Mouse (Mus musculus) embryo, embryonic 11.5 days (tissue): Measurements from ENCODE around the gene Exog.

Experiments
- DNase-seq: peaks from one replicate; pipeline ENCODE4 v3.0.0-alpha.2; 2012; ENCODE audit warnings: low read depth, low spot score

Exog gene

DNA sequence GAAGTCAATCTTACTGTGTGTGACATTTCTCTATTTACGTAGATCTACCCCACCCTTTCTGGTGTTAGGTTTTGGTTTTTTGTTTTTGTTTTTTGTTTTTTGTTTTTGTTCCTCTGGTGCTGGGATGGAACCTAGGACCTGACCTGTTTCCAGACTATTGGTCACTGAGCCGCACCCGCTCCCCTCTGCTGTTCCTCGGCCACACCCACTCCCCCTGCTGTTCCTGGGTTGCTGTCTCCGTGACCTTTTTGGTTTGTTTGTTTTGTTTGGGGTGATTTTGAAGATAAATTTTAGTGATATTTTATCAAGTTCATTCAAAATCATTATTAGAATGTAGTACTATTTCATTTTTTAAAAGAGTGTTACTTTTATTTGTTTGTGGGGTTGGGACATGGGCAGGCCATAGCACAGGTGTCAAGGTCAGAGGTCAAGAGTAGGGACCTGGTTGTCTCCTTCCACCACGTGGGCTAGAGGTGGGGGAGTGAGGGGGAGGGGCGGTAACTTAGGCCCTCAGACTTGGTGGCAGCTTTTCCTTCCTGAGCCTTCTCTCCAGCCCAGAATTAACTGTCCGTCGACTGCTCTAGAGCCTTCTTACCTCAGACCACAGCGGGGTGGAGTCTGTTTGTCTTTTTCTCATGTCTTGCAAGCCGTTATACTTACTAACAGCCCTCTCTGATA, 60.4 kb downstream of the Exog start:
- no peak for DNase-seq

DNA sequence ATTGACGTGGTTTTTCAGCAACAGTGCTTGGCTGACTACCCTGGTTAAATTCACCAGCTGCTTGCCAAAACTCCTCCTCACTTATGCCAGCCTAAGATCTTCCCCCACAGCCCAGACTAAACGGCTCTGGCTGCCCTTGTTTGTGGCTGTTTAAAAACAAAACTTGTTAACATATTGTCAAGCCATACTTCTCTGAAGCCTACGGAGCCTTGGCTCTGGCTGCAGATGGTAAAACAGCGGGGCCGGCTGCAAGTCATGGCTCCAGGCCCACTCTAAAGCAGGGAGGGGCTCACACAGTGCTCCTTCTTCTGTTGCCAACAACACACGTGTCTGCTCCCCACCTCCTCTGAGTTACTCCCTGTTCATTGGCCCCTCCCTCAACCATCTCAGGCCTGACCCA, 66.2 kb downstream of the Exog start:
- DNase-seq = no peak

- DNase-seq = no peak
These were observed 68.2 kb downstream of the Exog start for GRCm38 (mm10) chr9:119512993-119513392.

DNA sequence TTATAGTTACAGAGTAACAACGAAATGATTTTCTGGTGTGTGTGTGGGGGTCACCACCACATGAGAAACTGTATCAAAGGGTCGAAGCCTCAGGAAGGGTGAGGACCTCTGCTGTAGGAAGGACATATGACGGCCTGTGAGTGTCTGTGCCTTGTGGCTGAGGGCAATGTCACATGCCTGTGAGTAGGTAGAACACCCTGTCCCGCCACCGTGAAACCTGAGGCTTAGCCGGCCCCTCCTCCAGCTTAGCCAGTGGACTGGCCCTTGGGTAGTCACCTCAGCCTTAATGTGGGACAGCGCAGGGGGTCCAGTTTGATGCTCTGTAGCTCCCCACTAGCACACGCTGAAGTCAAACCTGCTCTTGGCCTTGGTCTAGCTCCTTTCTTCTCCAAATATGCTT, 69.1 kb downstream of the Exog start:
- DNase-seq = no peak

- DNase-seq = no peak
These were observed 70.2 kb downstream of the Exog start for GRCm38 (mm10) chr9:119514986-119515385.
